Mouse (Mus musculus): ENCODE data around the gene Gtf2i.

Gene Gtf2i

DNA sequence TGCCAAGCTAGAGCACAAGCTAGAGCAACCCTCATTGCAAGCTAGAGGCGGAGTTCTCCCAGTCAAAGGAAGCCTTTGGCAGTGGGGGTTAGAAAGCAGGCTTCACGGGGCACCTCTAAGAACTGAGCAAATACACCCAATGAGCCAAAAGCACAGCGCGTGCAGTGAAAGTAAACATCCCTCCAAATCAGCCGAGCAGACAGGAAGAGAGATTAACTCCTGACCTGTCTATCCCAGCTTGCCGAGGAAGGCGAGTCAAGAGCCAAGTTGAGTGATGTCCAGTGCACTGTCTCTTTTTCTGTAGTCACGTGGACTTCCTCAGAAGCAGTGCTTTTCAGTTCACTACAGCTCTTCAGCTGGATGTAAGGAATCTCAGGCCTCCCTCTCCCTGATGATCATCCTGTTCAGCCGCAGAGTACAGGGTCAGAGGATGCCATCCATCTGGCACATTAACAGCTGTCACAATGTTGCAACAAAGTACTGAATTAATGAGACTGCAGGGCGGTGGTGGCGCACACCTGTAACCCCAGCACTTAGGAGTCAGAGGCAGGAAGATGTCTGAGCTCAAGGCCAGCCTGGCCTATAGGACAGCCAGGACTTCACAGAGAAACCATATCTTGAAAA, 104.5 kb downstream of the Gtf2i start:
- no peak for DNase-seq (ENCODE audit: low spot score)

DNA sequence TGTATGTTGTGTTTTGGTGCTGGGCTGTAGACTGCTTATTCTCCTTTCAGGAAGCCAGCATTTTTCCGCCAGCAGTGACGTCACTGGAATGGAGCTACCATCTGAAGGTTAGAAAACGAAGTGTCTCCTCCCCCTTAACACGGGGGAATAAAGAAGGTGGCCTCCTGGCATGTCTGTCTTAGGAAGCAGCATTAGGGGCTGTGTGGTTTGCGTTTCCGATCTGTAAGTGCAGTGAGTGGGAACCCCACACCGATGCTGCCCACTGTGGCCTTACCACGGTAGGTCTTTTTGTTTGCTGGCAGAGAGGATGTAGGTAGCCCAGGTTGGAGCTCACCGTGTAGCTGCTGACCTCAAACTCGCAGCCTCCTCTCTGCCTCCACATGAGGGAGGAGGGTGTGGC, 107.8 kb downstream of the Gtf2i start:
- DNase-seq (ENCODE audit: low spot score), result no peak

DNA sequence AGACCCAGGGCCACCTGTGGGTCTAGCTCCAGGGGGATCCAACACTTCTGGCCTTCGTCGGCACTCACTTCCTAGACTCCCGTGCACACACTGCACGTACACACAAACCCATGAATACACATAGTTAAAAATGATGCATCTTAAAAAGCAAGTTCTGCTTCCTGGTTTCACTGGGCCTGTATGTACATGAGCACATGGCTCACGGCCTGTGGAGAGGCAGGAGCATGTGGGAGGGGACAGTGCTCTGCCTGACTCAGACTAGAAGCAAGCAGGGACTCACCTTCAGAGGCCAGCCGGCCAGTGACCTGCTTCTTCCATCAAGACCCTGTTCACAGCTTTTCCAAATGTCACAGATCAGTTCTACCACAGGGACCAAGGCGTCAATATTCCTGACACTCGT, 120.9 kb downstream of the Gtf2i start:
- DNase-seq (ENCODE audit: low spot score), result no peak

DNA sequence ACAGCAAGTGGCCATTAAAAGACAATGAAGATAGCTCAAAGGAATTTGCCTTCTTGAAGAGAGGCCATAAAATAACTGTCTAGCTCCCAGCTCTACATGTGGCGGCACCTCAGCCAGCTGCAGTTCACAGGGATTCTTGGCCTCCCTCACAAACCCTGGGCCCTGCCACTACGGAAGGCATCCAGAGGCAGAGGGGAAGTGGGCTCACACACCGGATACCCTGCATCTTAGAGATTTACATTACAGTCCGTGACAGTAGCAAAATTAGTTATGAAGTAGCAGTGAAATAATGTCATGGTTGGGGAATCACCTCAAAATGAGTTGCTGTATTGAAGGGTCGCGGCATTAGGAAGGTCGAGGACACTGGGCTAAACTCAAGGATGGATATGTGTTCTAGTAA, 126.0 kb downstream of the Gtf2i start:
- no peak for DNase-seq (ENCODE audit: low spot score)

All from left cerebral cortex, adult 11 months (tissue).